ENCODE assay signal across 9 mouse cellular contexts in genomic region chr11:32481525-32481924, GRCm38 (mm10).
"Had no signal": no experiment of that assay in that cellular context is flagged by ENCODE, and none has a peak within 500 bp of the region (broad histone marks: within the 10 kb centered on the region; RNA-seq: fewer than 3 reads in every experiment).

No protein-coding gene starts in this region.

- DNase-seq: kidney, postnatal 25 days; layer of hippocampus, postnatal 36 days; liver; liver, embryonic 13.5 days; liver, postnatal 0 days; lung, postnatal 14 days; right cerebral cortex, adult 18-20 months; right cerebral cortex, postnatal 25 days; thymus, postnatal 4 days had no signal
